Mouse (Mus musculus) small intestine, adult 2 months (tissue): ENCODE results near the gene Armc2.

ENCODE experiments used
- CTCF ChIP-seq: fragments of 200-500 bp; IDR thresholded peaks from 2 replicates; pipeline ENCODE4 v1.5.1; 2012; ENCODE audit warnings: low read depth, mild to moderate bottlenecking, control low read depth, inconsistent platforms, low read length, moderate library complexity, mixed read lengths; ENCODE audit not compliant: insufficient replicate concordance, insufficient read length; ENCODE audit errors: extremely low read depth
- POLR2A ChIP-seq: fragments of 200-500 bp; IDR thresholded peaks from 2 replicates; pipeline ENCODE4 v1.6.1; 2012; ENCODE audit warnings: low read depth, mild to moderate bottlenecking, control low read depth, inconsistent platforms, low read length, moderate library complexity

DNA sequence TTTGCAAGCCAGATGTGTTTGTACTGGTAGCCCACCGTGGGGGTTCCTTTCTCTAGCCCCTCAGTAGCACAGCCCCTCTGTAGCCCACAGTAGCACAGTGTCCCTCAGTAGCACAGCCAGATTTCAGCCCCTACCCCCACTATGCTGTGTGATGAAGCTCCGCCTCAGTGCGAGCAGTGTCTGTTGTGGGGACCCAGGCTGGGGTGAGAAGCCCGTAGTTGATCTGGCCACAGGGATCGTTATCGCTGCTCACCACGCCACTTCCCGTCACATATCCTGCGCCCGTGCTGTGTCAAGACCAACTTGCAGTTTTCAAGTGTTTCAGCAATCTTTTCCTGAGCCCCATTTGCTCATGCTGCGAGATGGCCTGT lies 39.0 kb upstream of the Armc2 start:
- TF ChIP-seq CTCF (no peak), POLR2A (no peak)
